Mouse (Mus musculus) lung, embryonic 16.5 days (tissue): ENCODE data around the gene Klf16. TPM values are rescaled to one million over a fixed set of nuclear protein-coding genes. Genes with fewer than 3 reads are reported as not detected.

Experiments
- microRNA-seq: library from miRNA; unstranded; fragments of <30 nt; microRNA quantifications from one replicate; pipeline ENCODE4, GENCODE M21; 2016
- polyA plus RNA-seq: library from polyadenylated mRNA; unstranded; fragments of >200 nt; fragmentation: Nextera tagmentation; extraction: Ambion mirVana; gene quantifications from 2 replicates; pipeline ENCODE4 v1.2.1, GENCODE M21; 2015

Klf16 gene
- polyA plus RNA-seq, 1 experiment from 2014 or later = 8.2 TPM

Small RNAs within 50 kb of the gene (microRNA-seq; reads per million reads assigned to microRNA genes)
- gene Mir6912 = not detected

Other genes starting within 250 kb of the Klf16 start
- 4.2 and 4.3 TPM in 2 replicates for gene Pcsk4, start 247.8 kb downstream of the Klf16 start, polyA plus RNA-seq
- gene Reep6, start 247.4 kb downstream of the Klf16 start, polyA plus RNA-seq = 15.6 and 17.0 TPM in 2 replicates
- gene Adamtsl5, start 228.9 kb downstream of the Klf16 start, polyA plus RNA-seq = 4.1 and 8.3 TPM in 2 replicates
- 0.48 and 0.52 TPM in 2 replicates for gene Plk5, start 220.9 kb downstream of the Klf16 start, polyA plus RNA-seq
- gene Mex3d, start 189.7 kb downstream of the Klf16 start, polyA plus RNA-seq = 4.4 and 4.5 TPM in 2 replicates
- 192 and 204 TPM in 2 replicates for gene Mbd3, start 177.8 kb downstream of the Klf16 start, polyA plus RNA-seq
- 618 and 673 TPM in 2 replicates for gene Uqcr11, start 170.5 kb downstream of the Klf16 start, polyA plus RNA-seq
- 81.0 and 82.4 TPM in 2 replicates for gene Tcf3, start 143.7 kb downstream of the Klf16 start, polyA plus RNA-seq
- not detected in 2 replicates for gene Onecut3, start 82.5 kb downstream of the Klf16 start, polyA plus RNA-seq
- 0.05 and 0.09 TPM in 2 replicates for gene Atp8b3, start 38.2 kb downstream of the Klf16 start, polyA plus RNA-seq
- gene Rexo1, start 15.8 kb downstream of the Klf16 start, polyA plus RNA-seq = 20.6 and 22.1 TPM in 2 replicates
- gene Abhd17a, start 13.0 kb upstream of the Klf16 start, polyA plus RNA-seq = 77.4 and 80.9 TPM in 2 replicates
- gene Scamp4, start 25.6 kb upstream of the Klf16 start, polyA plus RNA-seq = 78.8 and 81.8 TPM in 2 replicates
- gene Adat3, start 25.6 kb upstream of the Klf16 start, polyA plus RNA-seq = 7.1 and 8.3 TPM in 2 replicates
- 3.7 and 4.4 TPM in 2 replicates for gene Gm49322, start 28.7 kb upstream of the Klf16 start, polyA plus RNA-seq
- gene Csnk1g2, start 45.5 kb upstream of the Klf16 start, polyA plus RNA-seq = 20.6 and 38.4 TPM in 2 replicates
- 15.3 and 33.2 TPM in 2 replicates for gene Btbd2, start 79.8 kb upstream of the Klf16 start, polyA plus RNA-seq
- gene Mknk2, start 100.8 kb upstream of the Klf16 start, polyA plus RNA-seq = 66.3 and 82.1 TPM in 2 replicates
- gene Mob3a, start 124.7 kb upstream of the Klf16 start, polyA plus RNA-seq = 42.3 and 45.7 TPM in 2 replicates
- 23.6 and 26.8 TPM in 2 replicates for gene Izumo4, start 124.9 kb upstream of the Klf16 start, polyA plus RNA-seq
- gene Ap3d1, start 164.9 kb upstream of the Klf16 start, polyA plus RNA-seq = 59.6 and 59.9 TPM in 2 replicates
- 15.4 and 17.5 TPM in 2 replicates for gene Dot1l, start 177.9 kb upstream of the Klf16 start, polyA plus RNA-seq
- gene Sf3a2, start 220.9 kb upstream of the Klf16 start, polyA plus RNA-seq = 60.9 and 75.7 TPM in 2 replicates
- gene Plekhj1, start 221.3 kb upstream of the Klf16 start, polyA plus RNA-seq = 92.7 and 100 TPM in 2 replicates
- gene Amh, start 227.9 kb upstream of the Klf16 start, polyA plus RNA-seq = 0.13 TPM in 1 of 2 replicates, not detected in the other
- 1.3 and 2.6 TPM in 2 replicates for gene Jsrp1, start 236.2 kb upstream of the Klf16 start, polyA plus RNA-seq
- gene Oaz1, start 249.3 kb upstream of the Klf16 start, polyA plus RNA-seq = 1,799 and 1,972 TPM in 2 replicates